Mouse (Mus musculus): ENCODE results near the gene Kifc3. TPM values are rescaled to one million over a fixed set of nuclear protein-coding genes. Genes with fewer than 3 reads are reported as not detected.
A peak's percentile ranks its signal among the peaks of the same experiment; 100 is the strongest.

The Kifc3 gene
- total and polyA plus RNA-seq, 2 experiments from 2014 or later: 20.6 to 59.0 TPM

GRCm38 (mm10) chr8:95156108-95156507 lies 46.5 kb downstream of the Kifc3 start:
- H3K27me3 ChIP-seq (ENCODE audit: control insufficient read depth, insufficient read depth, low read length): no peaks in the 10 kb centered on the region
- WGBS: 74% methylated on average over 6 of the region's 6 CpGs
- ATAC-seq (ENCODE audit: insufficient read depth, low read depth): no peak

GRCm38 (mm10) chr8:95155361-95155760 lies 47.3 kb downstream of the Kifc3 start:
- H3K27me3 ChIP-seq (ENCODE audit: control insufficient read depth, insufficient read depth, low read length): no peaks in the 10 kb centered on the region
- 0 out of 2 replicates have a peak, but pooled peaks cover 7% of the 10 kb centered on the region for H3K4me1 ChIP-seq (ENCODE audit: control insufficient read depth, insufficient read depth)
- H3K9me3 ChIP-seq (replicated peaks; ENCODE audit: control insufficient read depth, low read length): no peaks in the 10 kb centered on the region
- ATAC-seq (ENCODE audit: insufficient read depth, low read depth) (no peak), DNase-seq (ENCODE audit: low spot score) (no peak)
- no peak overlapping the region for H3K27ac ChIP-seq (ENCODE audit: low read depth)
- TF ChIP-seq CTCF (IDR thresholded peaks at IDR 0.05; ENCODE audit: low read depth) (no peak), EP300 (IDR thresholded peaks at IDR 0.05; ENCODE audit: low read depth) (no peak)
- 83% methylated on average over 5 of the region's 5 CpGs for WGBS
- H3K36me3 ChIP-seq (replicated peaks; ENCODE audit: control insufficient read depth, insufficient read depth, low read length): no peaks in the 10 kb centered on the region
- H3K4me2 ChIP-seq (ENCODE audit: low read depth, low read length): no peak overlapping the region
- H3K9ac ChIP-seq (replicated peaks; ENCODE audit: low read depth, low read length): no peak overlapping the region
- no peak overlapping the region for H3K4me3 ChIP-seq (ENCODE audit: low read depth, low read length)

More at GRCm38 (mm10) chr8:95156108-95156507, 46.5 kb downstream of the Kifc3 start:
- Histone ChIP-seq H3K36me3 (replicated peaks; ENCODE audit: control insufficient read depth, insufficient read depth, low read length) (no peaks in the 10 kb centered on the region), H3K4me1 (ENCODE audit: control insufficient read depth, insufficient read depth) (0 out of 2 replicates have a peak, but pooled peaks cover 7% of the 10 kb centered on the region), H3K9me3 (replicated peaks; ENCODE audit: control insufficient read depth, low read length) (no peaks in the 10 kb centered on the region), H3K27ac (ENCODE audit: low read depth) (no peak overlapping the region), H3K4me3 (ENCODE audit: low read depth, low read length) (no peak overlapping the region), H3K9ac (replicated peaks; ENCODE audit: low read depth, low read length) (no peak overlapping the region), H3K4me2 (ENCODE audit: low read depth, low read length) (no peak overlapping the region)
- DNase-seq (ENCODE audit: low spot score): no peak
- TF ChIP-seq CTCF (IDR thresholded peaks at IDR 0.05; ENCODE audit: low read depth): no peak
- no peak for TF ChIP-seq EP300 (IDR thresholded peaks at IDR 0.05; ENCODE audit: low read depth)

- no peak for DNase-seq (ENCODE audit: low spot score)
- no peaks in the 10 kb centered on the region for H3K9me3 ChIP-seq (replicated peaks; ENCODE audit: control insufficient read depth, low read length)
- no peak for TF ChIP-seq CTCF (IDR thresholded peaks at IDR 0.05; ENCODE audit: low read depth)
- no peak for TF ChIP-seq EP300 (IDR thresholded peaks at IDR 0.05; ENCODE audit: low read depth)
- no peak overlapping the region for H3K27ac ChIP-seq (ENCODE audit: low read depth)
- no peak overlapping the region for H3K4me3 ChIP-seq (ENCODE audit: low read depth, low read length)
- no peak overlapping the region for H3K4me2 ChIP-seq (ENCODE audit: low read depth, low read length)
- WGBS: 30% methylated on average over 6 of the region's 6 CpGs
- no peak overlapping the region for H3K9ac ChIP-seq (replicated peaks; ENCODE audit: low read depth, low read length)
- ATAC-seq (ENCODE audit: insufficient read depth, low read depth): peak; percentile 24; the same call in 1 of the 2 replicates
- 0 out of 2 replicates have a peak, but pooled peaks cover 7% of the 10 kb centered on the region for H3K4me1 ChIP-seq (ENCODE audit: control insufficient read depth, insufficient read depth)
- H3K27me3 ChIP-seq (ENCODE audit: control insufficient read depth, insufficient read depth, low read length): no peaks in the 10 kb centered on the region
- H3K36me3 ChIP-seq (replicated peaks; ENCODE audit: control insufficient read depth, insufficient read depth, low read length): no peaks in the 10 kb centered on the region
Observed at GRCm38 (mm10) chr8:95154654-95155053, 48.0 kb downstream of the Kifc3 start.

- no peak overlapping the region for H3K4me2 ChIP-seq (ENCODE audit: low read depth, low read length)
- no peaks in the 10 kb centered on the region for H3K27me3 ChIP-seq (ENCODE audit: control insufficient read depth, insufficient read depth, low read length)
- H3K4me3 ChIP-seq (ENCODE audit: low read depth, low read length): no peak overlapping the region
- no peak for ATAC-seq (ENCODE audit: insufficient read depth, low read depth)
- no peak for DNase-seq (ENCODE audit: low spot score)
- WGBS: 75% methylated on average over 4 of the region's 4 CpGs
- no peak overlapping the region for H3K27ac ChIP-seq (ENCODE audit: low read depth)
- no peaks in the 10 kb centered on the region for H3K36me3 ChIP-seq (replicated peaks; ENCODE audit: control insufficient read depth, insufficient read depth, low read length)
- H3K9ac ChIP-seq (replicated peaks; ENCODE audit: low read depth, low read length): no peak overlapping the region
- H3K9me3 ChIP-seq (replicated peaks; ENCODE audit: control insufficient read depth, low read length): no peaks in the 10 kb centered on the region
- H3K4me1 ChIP-seq (ENCODE audit: control insufficient read depth, insufficient read depth): 0 out of 2 replicates have a peak, but pooled peaks cover 7% of the 10 kb centered on the region
- no peak for TF ChIP-seq CTCF (IDR thresholded peaks at IDR 0.05; ENCODE audit: low read depth)
- no peak for TF ChIP-seq EP300 (IDR thresholded peaks at IDR 0.05; ENCODE audit: low read depth)
Observed at GRCm38 (mm10) chr8:95154056-95154455, 48.6 kb downstream of the Kifc3 start.

- no peaks in the 10 kb centered on the region for H3K36me3 ChIP-seq (replicated peaks; ENCODE audit: control insufficient read depth, insufficient read depth, low read length)
- H3K9ac ChIP-seq (replicated peaks; ENCODE audit: low read depth, low read length): no peak overlapping the region
- no peak overlapping the region for H3K4me2 ChIP-seq (ENCODE audit: low read depth, low read length)
- ATAC-seq (ENCODE audit: insufficient read depth, low read depth) (no peak), DNase-seq (ENCODE audit: low spot score) (no peak)
- no peak overlapping the region for H3K27ac ChIP-seq (ENCODE audit: low read depth)
- H3K4me3 ChIP-seq (ENCODE audit: low read depth, low read length): no peak overlapping the region
- H3K4me1 ChIP-seq (ENCODE audit: control insufficient read depth, insufficient read depth): 0 out of 2 replicates have a peak, but pooled peaks cover 7% of the 10 kb centered on the region
- no peaks in the 10 kb centered on the region for H3K9me3 ChIP-seq (replicated peaks; ENCODE audit: control insufficient read depth, low read length)
- 69% methylated on average over 3 of the region's 3 CpGs for WGBS
- no peaks in the 10 kb centered on the region for H3K27me3 ChIP-seq (ENCODE audit: control insufficient read depth, insufficient read depth, low read length)
- TF ChIP-seq EP300 (IDR thresholded peaks at IDR 0.05; ENCODE audit: low read depth): no peak
- TF ChIP-seq CTCF (IDR thresholded peaks at IDR 0.05; ENCODE audit: low read depth): no peak
Observed at GRCm38 (mm10) chr8:95150608-95151007, 52.0 kb downstream of the Kifc3 start.

DNA sequence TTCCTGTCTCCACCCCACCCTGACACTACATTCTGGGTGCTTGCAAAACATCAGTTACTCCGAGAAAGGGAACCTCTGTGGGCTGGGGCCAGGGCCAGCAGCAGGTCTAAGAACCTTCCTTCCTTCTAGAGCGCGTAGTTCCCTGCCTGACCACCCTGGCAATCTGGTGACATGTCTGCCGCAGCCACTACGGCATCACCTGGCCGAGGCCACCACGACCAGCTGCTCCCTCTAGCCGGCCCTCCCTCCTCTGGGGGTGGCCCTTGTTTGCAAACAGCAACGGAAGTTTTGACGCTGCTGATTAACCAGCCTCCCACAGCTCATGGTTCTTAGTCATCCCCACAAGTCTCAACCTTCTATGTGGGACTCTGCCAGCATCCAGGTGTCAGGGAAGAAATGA lies 53.2 kb downstream of the Kifc3 start:
- Histone ChIP-seq H3K27me3 (ENCODE audit: control insufficient read depth, insufficient read depth, low read length) (no peaks in the 10 kb centered on the region), H3K9me3 (replicated peaks; ENCODE audit: control insufficient read depth, low read length) (no peaks in the 10 kb centered on the region), H3K4me3 (ENCODE audit: low read depth, low read length) (no peak overlapping the region), H3K4me2 (ENCODE audit: low read depth, low read length) (no peak overlapping the region), H3K4me1 (ENCODE audit: control insufficient read depth, insufficient read depth) (no peaks in the 10 kb centered on the region), H3K27ac (ENCODE audit: low read depth) (no peak overlapping the region), H3K36me3 (replicated peaks; ENCODE audit: control insufficient read depth, insufficient read depth, low read length) (no peaks in the 10 kb centered on the region), H3K9ac (replicated peaks; ENCODE audit: low read depth, low read length) (no peak overlapping the region)
- WGBS: 42% methylated on average over 10 of the region's 10 CpGs
- DNase-seq (ENCODE audit: low spot score): no peak
- no peak for ATAC-seq (ENCODE audit: insufficient read depth, low read depth)
- TF ChIP-seq CTCF (IDR thresholded peaks at IDR 0.05; ENCODE audit: low read depth) (no peak), EP300 (IDR thresholded peaks at IDR 0.05; ENCODE audit: low read depth) (no peak)

Data from heart, postnatal 0 days (tissue).